Mouse (Mus musculus): ENCODE measurements around the gene Tent5a. TPM values are rescaled to one million over a fixed set of nuclear protein-coding genes. Genes with fewer than 3 reads are reported as not detected.

The Tent5a gene
- polyA plus RNA-seq, 1 experiment from 2014 or later = 6.9 TPM

- H3K27ac ChIP-seq = no peak overlapping the region
- H3K4me1 ChIP-seq = no peaks in the 10 kb centered on the region
- H3K27me3 ChIP-seq = no peaks in the 10 kb centered on the region
- H3K36me3 ChIP-seq = no peaks in the 10 kb centered on the region
- no peak overlapping the region for H3K4me3 ChIP-seq
- H3K9me3 ChIP-seq = no peaks in the 10 kb centered on the region
- no peak overlapping the region for H3K9ac ChIP-seq
- H3K4me2 ChIP-seq (replicated peaks) = no peak overlapping the region
- 82% methylated on average over 2 of the region's 2 CpGs for WGBS
- no peak for ATAC-seq (ENCODE audit: insufficient number of reproducible peaks, insufficient read depth, low FRiP score, low TSS enrichment)
Measured at GRCm38 (mm10) chr9:85274114-85274513, 53.0 kb downstream of the Tent5a start.

Other genes starting within 250 kb of the Tent5a start
- gene Gm11114, start 14.6 kb downstream of the Tent5a start, polyA plus RNA-seq (2016; fragmentation: Nextera tagmentation; extraction: Ambion mirVana) = not detected in 2 replicates